Mouse (Mus musculus): ENCODE measurements at regions not wholly inside any gene's neighbourhood (a gene's known extent, or its start where the extent isn't known, plus 50 kb on each side); places are given as distances from the start of the nearest gene placed in this dataset.

GRCm38 (mm10) chr8:89138416-89139125 lies 94.6 kb upstream of the Sall1 start:
- no peak for TF ChIP-seq POLR2A (IDR thresholded peaks at IDR 0.05; ENCODE audit: insufficient read depth, low read depth, low read length)
- TF ChIP-seq CTCF (IDR thresholded peaks at IDR 0.05) = no peak
